In the genomic region with DNA sequence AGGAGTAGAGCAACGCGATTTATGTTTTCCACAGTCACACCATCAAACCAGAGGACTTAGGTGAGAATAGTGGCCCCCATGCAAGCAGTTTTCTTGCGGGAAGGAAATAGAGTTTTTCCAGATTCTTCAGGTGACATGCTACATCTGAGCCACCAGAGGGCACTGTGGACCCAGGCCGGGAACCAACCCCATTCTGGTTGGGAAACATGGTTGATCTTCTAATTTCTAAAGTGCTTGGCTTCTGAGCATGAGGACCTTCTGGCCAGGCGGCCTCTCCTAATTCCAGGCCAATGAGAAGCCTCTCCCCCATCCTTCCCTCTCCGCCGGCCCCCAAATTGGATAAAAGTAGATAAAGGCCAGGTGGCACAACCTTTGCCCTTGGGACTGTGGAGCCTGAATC, we compare ENCODE assay signal across 8 mouse cellular contexts. TPM values are rescaled to one million over a fixed set of nuclear protein-coding genes. Genes with fewer than 3 reads are reported as not detected.
DNase-seq lines count a peak whose midpoint lies in the region; ATAC-seq and TF ChIP-seq lines count a peak whose summit lies in the region.

No protein-coding gene starts in this region.

- no peak for ATAC-seq in inflammation-experienced regulatory T-cells, adult 6 months

- no peaks in the 10 kb centered on the region for H3K4me1 ChIP-seq in embryonic facial prominence, embryonic 10.5 days

- no peaks in the 10 kb centered on the region for H3K9me3 ChIP-seq in embryonic facial prominence, embryonic 10.5 days

- peak; percentile 90 for TF ChIP-seq CTCF in layer of hippocampus, adult 2 months (conservative IDR thresholded peaks at IDR 0.05)

- peak; percentile 21 to 70 for DNase-seq in adrenal gland, adult (ENCODE audit: inconsistent age in 2 of 2, low spot score in 1 of 2)
- no peak for DNase-seq in adrenal gland, postnatal 4 days (ENCODE audit: low spot score in 2 of 2)
- DNase-seq in layer of hippocampus, adult 2 months (ENCODE audit: low spot score in 2 of 2) = peak in 1 of 2 experiments; percentile 55
- no peak for DNase-seq in layer of hippocampus, postnatal 14 days (ENCODE audit: low spot score in 2 of 2)
- DNase-seq in NIH3T3 (ENCODE audit: low read depth) = peak; percentile 71
- peak; percentile 53 for DNase-seq in embryonic facial prominence, embryonic 10.5 days (ENCODE audit: low spot score)
- DNase-seq in lung, postnatal 14 days = peak; percentile 46

- H3K4me3 ChIP-seq in layer of hippocampus, adult 2 months = no peak overlapping the region
- no peak overlapping the region for H3K4me3 ChIP-seq in embryonic facial prominence, embryonic 10.5 days

- WGBS in embryonic facial prominence, embryonic 10.5 days = 23% methylated on average over 7 of the region's 7 CpGs

- H3K27me3 ChIP-seq in embryonic facial prominence, embryonic 10.5 days (replicated peaks; ENCODE audit: low read depth, poor library complexity, severe bottlenecking) = no peaks in the 10 kb centered on the region

- H3K27ac ChIP-seq in layer of hippocampus, adult 2 months = no peak overlapping the region
- H3K27ac ChIP-seq in embryonic facial prominence, embryonic 10.5 days (replicated peaks) = no peak overlapping the region

- peaks cover 37% of the 10 kb centered on the region for H3K36me3 ChIP-seq in embryonic facial prominence, embryonic 10.5 days (replicated peaks)

RNA-seq across cellular contexts. Expression of gene Evc, which starts 38.3 kb away (rescaled TPM):
- 10 to 100 TPM; 21.0 to 23.9 TPM for total RNA-seq in adrenal gland, postnatal 4 days (2021)
- 10 to 100 TPM; 16.4 to 16.8 TPM for total RNA-seq in layer of hippocampus, adult 2 months (2021)
- total RNA-seq in layer of hippocampus, postnatal 14 days (2021) = 1 to 10 TPM; 8.1 to 9.9 TPM
- 25.0 and 28.7 TPM in 2 replicates for polyA plus RNA-seq in embryonic facial prominence, embryonic 10.5 days (2016; fragmentation: Nextera tagmentation; extraction: Ambion mirVana)
- not detected for polyA plus RNA-seq in inflammation-experienced regulatory T-cells, adult 6 months (2017; shearing (Covaris generic))

RNA-seq across cellular contexts. Expression of gene Evc2, which starts 39.9 kb away (rescaled TPM):
- total RNA-seq in adrenal gland, postnatal 4 days (2021) = 10 to 100 TPM; 25.0 to 30.4 TPM
- 10 to 100 TPM; 26.0 to 27.4 TPM for total RNA-seq in layer of hippocampus, adult 2 months (2021)
- 10 to 100 TPM; 13.6 to 15.0 TPM for total RNA-seq in layer of hippocampus, postnatal 14 days (2021)
- polyA plus RNA-seq in embryonic facial prominence, embryonic 10.5 days (2016; fragmentation: Nextera tagmentation; extraction: Ambion mirVana) = 21.7 and 21.9 TPM in 2 replicates
- not detected for polyA plus RNA-seq in inflammation-experienced regulatory T-cells, adult 6 months (2017; shearing (Covaris generic))

RNA-seq across cellular contexts. Expression of gene Crmp1, which starts 56.6 kb away (rescaled TPM):
- total RNA-seq in adrenal gland, postnatal 4 days (2021) = 10 to 100 TPM; 34.1 to 41.3 TPM
- 100 to 1,000 TPM; 234 to 238 TPM for total RNA-seq in layer of hippocampus, adult 2 months (2021)
- total RNA-seq in layer of hippocampus, postnatal 14 days (2021) = 100 to 1,000 TPM; 405 to 421 TPM
- 80.2 and 88.4 TPM in 2 replicates for polyA plus RNA-seq in embryonic facial prominence, embryonic 10.5 days (2016; fragmentation: Nextera tagmentation; extraction: Ambion mirVana)
- polyA plus RNA-seq in inflammation-experienced regulatory T-cells, adult 6 months (2017; shearing (Covaris generic)) = 10 to 100 TPM in 2 of 3 experiments, 1 to 10 TPM in 1; 9.3 to 31.3 (median 12.3) TPM

Comparison
In these comparisons a context has a peak if more than half of its experiments do, and no peak if none do; other contexts are left out.
1. DNase-seq: peak in adrenal gland, adult (2 of 2), NIH3T3 (single experiment), embryonic facial prominence, embryonic 10.5 days (single experiment) and lung, postnatal 14 days (single experiment); none in adrenal gland, postnatal 4 days (0 of 2) and layer of hippocampus, postnatal 14 days (0 of 2).
2. RNA of gene Crmp1, which starts 56.6 kb away (total RNA-seq): 405 to 421 TPM in layer of hippocampus, postnatal 14 days and 234 to 238 TPM in layer of hippocampus, adult 2 months; 34.1 to 41.3 TPM in adrenal gland, postnatal 4 days; every median in the first group is over 4 times any median in the second.